8 mouse cellular contexts compared by ENCODE assay signal in the genomic region with DNA sequence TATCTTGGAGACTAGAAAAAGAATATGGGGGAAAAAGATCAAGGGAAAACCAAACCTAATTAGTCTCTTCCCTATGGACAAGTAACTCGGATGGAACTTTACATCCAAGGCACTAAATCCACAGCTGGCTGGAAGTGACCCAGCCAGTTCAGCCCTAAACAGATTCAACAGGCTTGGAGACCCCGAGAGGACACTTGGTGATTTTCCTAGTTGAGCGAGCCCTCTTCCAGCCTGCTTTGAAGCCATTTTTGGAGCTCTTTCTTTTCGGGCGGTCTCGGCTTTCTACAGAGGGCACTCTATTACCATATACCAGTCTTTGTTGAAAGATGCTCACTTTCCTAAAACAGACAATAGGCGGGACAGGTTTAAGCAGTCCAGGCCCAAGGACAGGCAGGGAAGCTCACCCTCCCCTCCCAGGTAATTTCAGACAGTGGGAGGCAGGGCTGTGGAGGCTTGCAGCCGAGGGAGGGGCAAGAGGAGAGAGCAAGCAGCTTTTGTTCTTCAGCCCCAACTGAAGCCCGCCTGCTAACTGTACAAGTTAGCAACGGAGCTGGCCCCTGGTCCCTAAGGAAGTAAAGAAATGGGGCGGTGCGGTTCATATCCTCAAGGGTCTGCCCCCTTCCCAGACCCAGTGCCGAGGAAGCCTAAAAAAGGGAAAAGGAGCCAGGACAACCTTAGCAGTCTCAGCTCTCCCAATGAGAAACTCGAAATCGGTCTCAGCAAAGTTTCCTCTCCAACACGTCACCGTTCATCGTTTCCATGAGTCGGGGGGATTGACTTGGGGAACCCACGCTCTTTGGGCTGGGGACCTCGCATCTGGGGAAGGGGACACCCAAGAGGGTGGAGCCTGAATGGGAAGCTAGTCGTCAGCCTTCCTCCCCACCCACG. TPM values are rescaled to one million over a fixed set of nuclear protein-coding genes. Genes with fewer than 3 reads are reported as not detected.
A peak's percentile ranks its signal among the peaks of the same experiment; 100 is the strongest.
DNase-seq lines count a peak whose midpoint lies in the region; ATAC-seq and TF ChIP-seq lines count a peak whose summit lies in the region.

No protein-coding gene starts in this region.

- 1% methylated on average over 23 of the region's 23 CpGs for WGBS in embryonic facial prominence, embryonic 14.5 days
- under 1% methylated on average over 23 of the region's 23 CpGs for WGBS in heart, embryonic 15.5 days
- under 1% methylated on average over 23 of the region's 23 CpGs for WGBS in stomach, embryonic 15.5 days

- peak overlapping the region; percentile 56 for H3K4me3 ChIP-seq in layer of hippocampus, adult 2 months
- peak overlapping the region; percentile 83 for H3K4me3 ChIP-seq in embryonic facial prominence, embryonic 14.5 days (ENCODE audit: low read depth, low read length)
- peak overlapping the region; percentile 83 for H3K4me3 ChIP-seq in heart, embryonic 15.5 days
- H3K4me3 ChIP-seq in stomach, embryonic 15.5 days (replicated peaks) = peak overlapping the region; percentile 78

- peaks cover 4% of the 10 kb centered on the region; the same call in 1 of the 2 replicates for H3K4me1 ChIP-seq in embryonic facial prominence, embryonic 14.5 days (ENCODE audit: control insufficient read depth, insufficient read depth, low read length)
- H3K4me1 ChIP-seq in heart, embryonic 15.5 days (replicated peaks) = peaks cover 11% of the 10 kb centered on the region
- peaks cover 18% of the 10 kb centered on the region for H3K4me1 ChIP-seq in stomach, embryonic 15.5 days

- peak overlapping the region; percentile 84 for H3K9ac ChIP-seq in embryonic facial prominence, embryonic 14.5 days (ENCODE audit: low read depth, low read length)
- peak overlapping the region; percentile 85 for H3K9ac ChIP-seq in heart, embryonic 15.5 days
- H3K9ac ChIP-seq in stomach, embryonic 15.5 days = peak overlapping the region; percentile 78

- peak overlapping the region; percentile 71 for H3K27ac ChIP-seq in layer of hippocampus, adult 2 months
- peak overlapping the region; percentile 99 for H3K27ac ChIP-seq in embryonic facial prominence, embryonic 14.5 days (replicated peaks; ENCODE audit: low read depth, low read length)
- H3K27ac ChIP-seq in heart, embryonic 15.5 days = peak overlapping the region; percentile 96
- peak overlapping the region; percentile 98 for H3K27ac ChIP-seq in stomach, embryonic 15.5 days

- peak; percentile 34 for ATAC-seq in embryonic facial prominence, embryonic 14.5 days (ENCODE audit: low read depth)
- ATAC-seq in heart, embryonic 15.5 days (replicated peaks; ENCODE audit: insufficient number of reproducible peaks, insufficient read depth, low FRiP score, low read depth) = peak; percentile 32; the same call in 1 of the 2 replicates
- peak; percentile 38 for ATAC-seq in stomach, embryonic 15.5 days (ENCODE audit: insufficient read depth, low FRiP score, low read depth)

- H3K27me3 ChIP-seq in embryonic facial prominence, embryonic 14.5 days (replicated peaks; ENCODE audit: control insufficient read depth, insufficient read depth, low read length) = no peaks in the 10 kb centered on the region
- no peaks in the 10 kb centered on the region for H3K27me3 ChIP-seq in heart, embryonic 15.5 days
- no peaks in the 10 kb centered on the region for H3K27me3 ChIP-seq in stomach, embryonic 15.5 days (replicated peaks)

- H3K36me3 ChIP-seq in embryonic facial prominence, embryonic 14.5 days (ENCODE audit: control insufficient read depth, insufficient read depth, low read length) = peaks cover 25% of the 10 kb centered on the region
- no peaks in the 10 kb centered on the region for H3K36me3 ChIP-seq in heart, embryonic 15.5 days
- 0 out of 2 replicates have a peak, but pooled peaks cover 7% of the 10 kb centered on the region for H3K36me3 ChIP-seq in stomach, embryonic 15.5 days

- no peak for TF ChIP-seq CTCF in layer of hippocampus, adult 2 months (conservative IDR thresholded peaks at IDR 0.05)

- H3K9me3 ChIP-seq in embryonic facial prominence, embryonic 14.5 days (ENCODE audit: control insufficient read depth, low read length) = no peaks in the 10 kb centered on the region
- H3K9me3 ChIP-seq in heart, embryonic 15.5 days (replicated peaks) = no peaks in the 10 kb centered on the region
- no peaks in the 10 kb centered on the region for H3K9me3 ChIP-seq in stomach, embryonic 15.5 days

- no peak for DNase-seq in layer of hippocampus, adult 2 months (ENCODE audit: low spot score in 2 of 2)
- DNase-seq in layer of hippocampus, postnatal 36 days = no peak
- peak; percentile 89 for DNase-seq in embryonic facial prominence, embryonic 14.5 days (ENCODE audit: low spot score)
- DNase-seq in kidney, postnatal 25 days = peak; percentile 58 to 76
- DNase-seq in mesoderm, embryonic 11.5 days (ENCODE audit: low read depth, low spot score) = peak; percentile 57
- no peak for DNase-seq in left cerebral cortex, adult 9 months (ENCODE audit: low spot score in 2 of 2)

- peak overlapping the region; percentile 96 for H3K4me2 ChIP-seq in embryonic facial prominence, embryonic 14.5 days (ENCODE audit: low read depth, low read length)
- peak overlapping the region; percentile 98 for H3K4me2 ChIP-seq in heart, embryonic 15.5 days
- H3K4me2 ChIP-seq in stomach, embryonic 15.5 days = peak overlapping the region; percentile 92

RNA-seq across cellular contexts. Expression of a gene that starts 4.6 kb away (rescaled TPM):
- 1 to 10 TPM; 1.4 to 1.7 TPM for total RNA-seq in layer of hippocampus, adult 2 months (2021)
- total RNA-seq in layer of hippocampus, postnatal 36 days (2021) = 1 to 10 TPM; 1.9 to 2.0 TPM
- 47.2 and 50.1 TPM in 2 replicates for polyA plus RNA-seq in embryonic facial prominence, embryonic 14.5 days (2014; fragmentation: Nextera tagmentation; extraction: Ambion mirVana)
- polyA plus RNA-seq in heart, embryonic 15.5 days (2015; fragmentation: Nextera tagmentation; extraction: Ambion mirVana) = 19.6 and 28.1 TPM in 2 replicates
- 60.7 and 66.8 TPM in 2 replicates for polyA plus RNA-seq in stomach, embryonic 15.5 days (2015; fragmentation: Nextera tagmentation; extraction: Ambion mirVana)

Comparison
In these comparisons a context has a peak if more than half of its experiments do, and no peak if none do; other contexts are left out.
1. DNase-seq: peak in embryonic facial prominence, embryonic 14.5 days (single experiment), kidney, postnatal 25 days (2 of 2) and mesoderm, embryonic 11.5 days (single experiment); none in layer of hippocampus, adult 2 months (0 of 2), layer of hippocampus, postnatal 36 days (0 of 2) and left cerebral cortex, adult 9 months (0 of 2).
2. Peak in every context shown above with its lines, with median percentiles within 50 percentile points of each other: H3K27ac ChIP-seq, H3K4me3 ChIP-seq, ATAC-seq, H3K4me2 ChIP-seq and H3K9ac ChIP-seq.